Mouse (Mus musculus) neural tube, embryonic 12.5 days (tissue): ENCODE results near the gene Rnf24. TPM values are rescaled to one million over a fixed set of nuclear protein-coding genes. Genes with fewer than 3 reads are reported as not detected.
"Not testable (repeated sequence)": the region's sequence is repeated elsewhere in the genome, so short reads cannot be mapped to it uniquely, and the experiment has no call there.

ENCODE experiments used
- ATAC-seq: fragments of 200-750 bp; cut with Nextera tagmentation; 2 replicates; pipeline ENCODE4 v1.8.0; 2017; ENCODE audit warnings: low read depth, mild to moderate bottlenecking, moderate TSS enrichment, moderate library complexity; ENCODE audit not compliant: low FRiP score
- H3K27ac ChIP-seq: fragments of 300-500 bp; sonication (generic); 2 replicates; pipeline ENCODE4 v1.5.1; 2016
- H3K27me3 ChIP-seq: fragments of 300-500 bp; sonication (generic); replicated peaks from 2 replicates; pipeline ENCODE4 v1.6.1; 2016; ENCODE audit warnings: mild to moderate bottlenecking
- H3K36me3 ChIP-seq: fragments of 300-500 bp; sonication (generic); 2 replicates; pipeline ENCODE4 v1.6.1; 2016; ENCODE audit warnings: mild to moderate bottlenecking
- H3K4me1 ChIP-seq: fragments of 300-500 bp; sonication (generic); 2 replicates; pipeline ENCODE4 v1.6.1; 2016
- H3K4me2 ChIP-seq: fragments of 300-500 bp; sonication (generic); replicated peaks from 2 replicates; pipeline ENCODE4 v1.6.1; 2016; ENCODE audit warnings: mild to moderate bottlenecking
- H3K4me3 ChIP-seq: fragments of 300-500 bp; sonication (generic); 2 replicates; pipeline ENCODE4 v1.5.1; 2016
- H3K9ac ChIP-seq: fragments of 300-500 bp; sonication (generic); 2 replicates; pipeline ENCODE4 v1.6.1; 2016; ENCODE audit warnings: mild to moderate bottlenecking
- H3K9me3 ChIP-seq: fragments of 300-500 bp; sonication (generic); 2 replicates; pipeline ENCODE4 v1.6.1; 2016; ENCODE audit warnings: mild to moderate bottlenecking
- WGBS: fragments of 180-500 bp; shearing (Covaris S2); methylation state at CpG from one replicate; pipeline ENCODE4 v1.1.7; 2016; 5-methylcytosine and 5-hydroxymethylcytosine counted together
- polyA plus RNA-seq: library from polyadenylated mRNA; unstranded; fragments of >200 nt; fragmentation: Nextera tagmentation; extraction: Ambion mirVana; gene quantifications from 2 replicates; pipeline ENCODE4 v1.2.1, GENCODE M21; 2016

The Rnf24 gene
- polyA plus RNA-seq, 1 experiment from 2014 or later, result 18.7 TPM

DNA sequence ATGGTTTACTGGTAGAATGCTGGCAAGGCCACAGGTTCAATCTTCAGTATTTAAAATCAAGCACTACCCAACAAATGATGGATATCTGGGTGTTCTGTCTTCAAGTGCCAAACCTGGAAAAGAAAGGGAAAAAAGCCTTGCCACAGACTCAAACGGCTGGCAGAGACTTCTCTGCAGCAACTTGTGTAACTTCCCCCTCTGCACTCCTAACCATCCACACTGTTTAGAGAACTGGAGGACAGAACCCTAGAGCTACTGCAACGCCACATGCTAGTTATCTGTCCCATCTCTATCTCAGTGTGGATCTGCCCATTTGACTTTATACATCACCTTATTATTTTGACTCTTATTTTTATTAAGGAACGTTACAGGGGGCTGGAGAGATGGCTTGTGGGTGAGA lies 26.6 kb downstream of the Rnf24 start:
- Histone ChIP-seq H3K27ac (no peak overlapping the region), H3K9me3 (no peaks in the 10 kb centered on the region), H3K36me3 (no peaks in the 10 kb centered on the region; the same call in 1 of the 2 replicates), H3K4me1 (no peaks in the 10 kb centered on the region), H3K4me2 (no peak overlapping the region), H3K27me3 (no peaks in the 10 kb centered on the region), H3K4me3 (no peak overlapping the region), H3K9ac (no peak overlapping the region)
- 68% methylated on average over 3 of the region's 3 CpGs for WGBS
- ATAC-seq, result no peak

- H3K9me3 ChIP-seq, result no peaks in the 10 kb centered on the region
- no peak overlapping the region for H3K9ac ChIP-seq
- ATAC-seq, result no peak
- H3K36me3 ChIP-seq, result no peaks in the 10 kb centered on the region; the same call in 1 of the 2 replicates
- no peaks in the 10 kb centered on the region for H3K27me3 ChIP-seq
- H3K4me3 ChIP-seq, result no peak overlapping the region
- WGBS, result 74% methylated on average over 1 of the region's 1 CpGs
- H3K4me2 ChIP-seq, result no peak overlapping the region
- no peak overlapping the region for H3K27ac ChIP-seq
- H3K4me1 ChIP-seq, result no peaks in the 10 kb centered on the region
Observed at GRCm38 (mm10) chr2:131323675-131324074, 29.0 kb downstream of the Rnf24 start.

DNA sequence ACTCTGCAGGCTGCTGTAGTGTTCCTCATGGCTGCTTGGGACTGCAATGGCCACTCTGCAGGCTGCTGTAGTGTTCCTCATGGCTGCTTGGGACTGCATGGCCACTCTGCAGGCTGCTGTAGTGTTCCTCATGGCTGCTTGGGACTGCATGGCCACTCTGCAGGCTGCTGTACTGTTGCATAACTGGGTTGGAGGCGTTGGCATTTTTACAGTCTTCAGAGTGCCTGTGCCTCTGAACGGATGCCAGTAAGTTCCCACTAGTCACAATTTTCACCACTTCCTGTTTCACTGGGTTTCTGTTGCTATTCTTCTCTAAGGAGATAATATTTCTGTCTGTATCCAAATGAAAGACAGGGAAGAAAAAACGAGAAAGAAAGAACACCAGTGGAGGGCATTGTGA lies 31.5 kb downstream of the Rnf24 start:
- H3K36me3 ChIP-seq, H3K27ac ChIP-seq, ATAC-seq, H3K9me3 ChIP-seq, H3K4me3 ChIP-seq, H3K4me1 ChIP-seq, H3K4me2 ChIP-seq, H3K9ac ChIP-seq, H3K27me3 ChIP-seq: not testable (repeated sequence)
- 78% methylated on average over 3 of the region's 3 CpGs for WGBS

DNA sequence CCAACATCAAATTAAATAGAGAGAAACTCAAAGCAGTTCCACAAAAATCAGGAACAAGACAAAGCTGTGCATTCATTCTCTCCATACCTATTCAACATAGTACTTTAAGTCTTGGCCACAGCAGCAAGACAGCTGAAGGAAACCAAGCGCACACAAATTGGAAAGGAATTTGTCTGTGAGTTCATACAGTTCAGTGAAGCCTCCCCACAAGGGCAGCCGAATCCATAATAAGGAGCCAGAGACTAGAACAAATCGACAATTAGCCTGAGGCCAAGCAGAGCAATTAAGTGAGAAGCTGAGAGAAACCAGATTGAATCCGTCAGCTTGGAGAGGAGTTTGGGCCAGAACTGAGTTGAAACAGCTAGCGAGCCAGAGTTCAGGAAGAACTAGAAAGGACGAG lies 33.3 kb downstream of the Rnf24 start:
- Histone ChIP-seq H3K9ac (no peak overlapping the region), H3K9me3 (no peaks in the 10 kb centered on the region), H3K36me3 (peaks cover 3% of the 10 kb centered on the region), H3K27ac (no peak overlapping the region), H3K27me3 (no peaks in the 10 kb centered on the region), H3K4me3 (no peak overlapping the region), H3K4me1 (no peaks in the 10 kb centered on the region), H3K4me2 (no peak overlapping the region)
- no peak for ATAC-seq
- WGBS, result 80% methylated on average over 6 of the region's 6 CpGs

DNA sequence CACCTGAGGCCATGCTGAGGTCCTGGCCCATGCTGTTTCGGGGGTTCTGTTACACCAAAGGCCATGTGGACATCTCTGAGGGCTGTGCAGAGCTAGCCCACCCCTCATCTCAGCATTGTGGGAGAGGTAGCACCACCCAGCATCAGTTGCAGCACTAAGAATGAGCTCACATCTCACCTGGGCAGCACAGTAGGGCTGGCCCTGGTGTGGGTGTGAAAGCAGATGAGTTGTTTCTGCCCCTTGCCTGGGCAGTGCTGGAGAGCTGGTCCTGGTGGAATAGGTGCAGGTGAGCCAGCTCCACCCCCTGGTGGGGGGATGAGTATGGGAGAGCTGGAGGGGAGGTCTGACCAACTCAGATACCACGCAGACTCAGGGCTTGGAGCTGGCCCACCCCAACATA lies 36.5 kb downstream of the Rnf24 start:
- H3K4me1 ChIP-seq, result no peaks in the 10 kb centered on the region
- 0 out of 2 replicates have a peak, but pooled peaks have one; percentile 9 for ATAC-seq
- H3K27ac ChIP-seq, result no peak overlapping the region
- no peak overlapping the region for H3K4me2 ChIP-seq
- peaks cover 7% of the 10 kb centered on the region for H3K36me3 ChIP-seq
- 90% methylated on average over 2 of the region's 2 CpGs for WGBS
- H3K4me3 ChIP-seq, result no peak overlapping the region
- no peaks in the 10 kb centered on the region for H3K9me3 ChIP-seq
- H3K9ac ChIP-seq, result no peak overlapping the region
- H3K27me3 ChIP-seq, result no peaks in the 10 kb centered on the region

DNA sequence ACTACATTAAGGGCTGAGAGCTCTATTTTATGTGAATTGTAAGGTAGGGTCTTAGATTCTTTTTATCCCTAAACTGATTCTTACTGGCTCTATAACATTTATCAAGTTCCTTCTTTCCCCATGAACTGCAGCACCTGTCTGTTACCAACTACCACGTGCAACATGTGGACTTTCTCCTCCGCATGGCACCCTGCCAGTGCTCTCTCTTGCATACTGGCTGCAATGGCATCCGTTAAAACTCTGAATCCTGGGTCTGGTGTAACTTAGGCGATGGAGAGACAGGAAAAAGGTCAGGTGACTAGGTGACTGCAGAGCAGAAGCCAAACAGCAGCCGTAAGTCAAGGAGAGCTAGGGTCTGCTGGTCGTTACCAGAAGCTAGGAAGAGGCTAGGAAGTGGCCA lies 43.4 kb downstream of the Rnf24 start:
- 74% methylated on average over 6 of the region's 6 CpGs for WGBS
- Histone ChIP-seq H3K4me2 (no peak overlapping the region), H3K4me3 (no peak overlapping the region), H3K27ac (no peak overlapping the region), H3K36me3 (peaks cover 8% of the 10 kb centered on the region; the same call in 1 of the 2 replicates), H3K9me3 (no peaks in the 10 kb centered on the region), H3K4me1 (no peaks in the 10 kb centered on the region), H3K9ac (no peak overlapping the region), H3K27me3 (no peaks in the 10 kb centered on the region)
- no peak for ATAC-seq

DNA sequence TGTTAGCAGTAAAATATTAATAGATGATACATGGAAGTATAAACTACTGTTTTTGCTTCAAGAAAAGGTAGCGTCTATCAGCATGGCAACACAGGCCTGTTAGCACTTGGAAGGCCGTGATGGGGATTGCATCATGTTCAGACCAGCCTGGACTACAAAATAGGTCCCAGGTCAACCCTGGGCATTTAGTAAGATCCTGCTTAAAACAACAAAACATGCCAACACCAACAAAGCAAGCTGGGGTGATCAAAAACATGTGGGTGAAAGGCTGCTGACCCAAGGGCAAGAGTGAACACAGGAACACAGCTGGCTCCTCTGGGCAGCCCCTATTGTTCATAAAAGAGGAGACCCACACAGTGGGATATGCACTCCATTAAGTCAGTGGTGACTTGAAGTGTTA lies 44.9 kb downstream of the Rnf24 start:
- H3K27me3 ChIP-seq, result no peaks in the 10 kb centered on the region
- 62% methylated on average over 2 of the region's 2 CpGs for WGBS
- ATAC-seq, result no peak

GRCm38 (mm10) chr2:131307391-131307790 lies 45.3 kb downstream of the Rnf24 start:
- H3K27ac ChIP-seq, result no peak overlapping the region
- H3K9ac ChIP-seq, result no peak overlapping the region
- H3K4me2 ChIP-seq, result no peak overlapping the region
- H3K27me3 ChIP-seq, result no peaks in the 10 kb centered on the region
- peaks cover 25% of the 10 kb centered on the region for H3K36me3 ChIP-seq
- no peaks in the 10 kb centered on the region for H3K4me1 ChIP-seq
- no peak overlapping the region for H3K4me3 ChIP-seq
- WGBS, result 87% methylated on average over 5 of the region's 5 CpGs
- no peak for ATAC-seq
- H3K9me3 ChIP-seq, result no peaks in the 10 kb centered on the region

More for the DNA sequence above, 44.9 kb downstream of the Rnf24 start:
- Histone ChIP-seq H3K4me1 (no peaks in the 10 kb centered on the region), H3K4me3 (no peak overlapping the region), H3K4me2 (no peak overlapping the region), H3K27ac (no peak overlapping the region), H3K36me3 (peaks cover 21% of the 10 kb centered on the region), H3K9ac (no peak overlapping the region), H3K9me3 (no peaks in the 10 kb centered on the region)

DNA sequence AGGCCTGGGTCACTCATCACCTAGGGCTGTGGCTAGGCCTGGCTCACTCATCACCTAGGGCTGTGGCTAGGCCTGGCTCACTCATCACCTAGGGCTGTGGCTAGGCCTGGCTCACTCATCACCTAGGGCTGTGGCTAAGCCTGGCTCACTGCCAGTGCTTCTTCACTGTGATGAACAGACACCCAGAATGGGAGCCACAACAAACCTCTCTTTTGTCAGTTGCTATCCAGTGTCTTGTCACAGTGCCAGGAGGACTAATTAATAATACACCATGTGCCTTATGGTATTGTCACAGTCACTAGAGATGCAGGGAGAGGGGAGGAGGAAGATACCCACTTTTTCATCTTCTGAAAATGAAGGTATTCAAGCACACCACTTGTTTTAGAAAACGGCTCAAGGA lies 47.5 kb downstream of the Rnf24 start:
- H3K4me3 ChIP-seq, H3K4me1 ChIP-seq, H3K27me3 ChIP-seq, ATAC-seq, H3K4me2 ChIP-seq, H3K27ac ChIP-seq, H3K9me3 ChIP-seq, H3K9ac ChIP-seq: not testable (repeated sequence)
- WGBS, result 87% methylated on average over 1 of the region's 1 CpGs
- H3K36me3 ChIP-seq, result peaks cover 31% of the 10 kb centered on the region

DNA sequence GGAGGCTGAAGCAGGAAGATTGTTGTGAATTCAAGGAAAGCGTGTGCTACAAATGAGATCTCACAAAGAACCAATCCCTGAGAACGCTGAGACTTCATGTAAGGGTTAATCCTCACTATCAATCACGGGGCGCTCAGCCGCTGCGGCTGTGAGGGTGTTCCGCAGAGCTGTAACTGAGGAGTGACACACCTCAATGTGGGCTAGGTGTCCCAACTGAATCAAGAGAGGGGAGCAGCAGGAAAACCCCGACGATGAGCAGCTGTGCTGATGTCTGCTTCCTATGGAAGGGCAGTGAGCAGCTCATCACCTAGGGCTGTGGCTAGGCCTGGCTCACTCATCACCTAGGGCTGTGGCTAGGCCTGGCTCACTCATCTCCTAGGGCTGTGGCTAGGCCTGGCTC lies 48.2 kb downstream of the Rnf24 start:
- Histone ChIP-seq H3K4me2 (no peak overlapping the region), H3K36me3 (peaks cover 35% of the 10 kb centered on the region), H3K9me3 (no peaks in the 10 kb centered on the region), H3K4me3 (no peak overlapping the region), H3K9ac (no peak overlapping the region), H3K4me1 (no peaks in the 10 kb centered on the region), H3K27me3 (no peaks in the 10 kb centered on the region), H3K27ac (no peak overlapping the region)
- no peak for ATAC-seq
- 88% methylated on average over 9 of the region's 9 CpGs for whole genome bisulfite sequencing

GRCm38 (mm10) chr2:131301635-131302034 lies 51.1 kb downstream of the Rnf24 start:
- peaks cover 54% of the 10 kb centered on the region for H3K36me3 ChIP-seq
- no peak overlapping the region for H3K9ac ChIP-seq

GRCm38 (mm10) chr2:131300485-131300884 lies 52.2 kb downstream of the Rnf24 start:
- Histone ChIP-seq H3K9ac (no peak overlapping the region), H3K27me3 (no peaks in the 10 kb centered on the region), H3K4me1 (no peaks in the 10 kb centered on the region), H3K4me3 (no peak overlapping the region), H3K36me3 (peaks cover 65% of the 10 kb centered on the region), H3K4me2 (no peak overlapping the region), H3K27ac (no peak overlapping the region), H3K9me3 (no peaks in the 10 kb centered on the region)
- no peak for ATAC-seq
- WGBS, result 83% methylated on average over 2 of the region's 2 CpGs

More at GRCm38 (mm10) chr2:131301635-131302034, 51.1 kb downstream of the Rnf24 start:
- no peak overlapping the region for H3K4me2 ChIP-seq
- H3K9me3 ChIP-seq, result no peaks in the 10 kb centered on the region
- no peaks in the 10 kb centered on the region for H3K27me3 ChIP-seq
- no peak for ATAC-seq
- no peak overlapping the region for H3K4me3 ChIP-seq
- no peaks in the 10 kb centered on the region for H3K4me1 ChIP-seq
- H3K27ac ChIP-seq, result no peak overlapping the region

DNA sequence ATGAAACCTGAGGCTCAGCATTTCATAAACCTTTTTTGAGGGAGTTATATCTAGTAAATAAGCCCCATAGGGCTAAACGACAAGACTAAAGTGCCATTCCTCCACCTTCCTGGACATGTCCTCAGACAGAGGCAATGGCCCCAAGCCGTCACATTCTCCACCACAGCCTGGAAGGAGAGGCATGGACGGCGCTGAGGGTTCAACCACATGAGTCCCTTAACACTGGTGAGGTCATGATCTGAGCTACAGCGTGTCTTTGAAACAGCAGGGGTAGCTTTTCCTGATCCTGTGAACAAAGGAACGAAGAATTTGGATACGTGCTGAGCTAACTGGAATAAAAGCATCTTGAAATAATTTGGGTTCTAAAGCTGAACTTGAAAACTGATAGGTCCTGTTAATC lies 54.0 kb downstream of the Rnf24 start:
- H3K9ac ChIP-seq, H3K27me3 ChIP-seq, H3K9me3 ChIP-seq, H3K4me3 ChIP-seq, ATAC-seq, H3K4me1 ChIP-seq, H3K27ac ChIP-seq, H3K4me2 ChIP-seq: not testable (repeated sequence)
- WGBS, result 65% methylated on average over 7 of the region's 7 CpGs
- peaks cover 70% of the 10 kb centered on the region for H3K36me3 ChIP-seq
